Mouse (Mus musculus) CH12F3 (cell line): ENCODE data around the gene Rgcc.

Experiments used
- in situ Hi-C: fragments of 300-500 bp; cut with MboI; formaldehyde crosslinking; loops from 2 replicates; pipeline ENCODE4 v1.14.3; 2020; ENCODE audit warnings: low sequenced_read_pairs

Rgcc gene

DNA sequence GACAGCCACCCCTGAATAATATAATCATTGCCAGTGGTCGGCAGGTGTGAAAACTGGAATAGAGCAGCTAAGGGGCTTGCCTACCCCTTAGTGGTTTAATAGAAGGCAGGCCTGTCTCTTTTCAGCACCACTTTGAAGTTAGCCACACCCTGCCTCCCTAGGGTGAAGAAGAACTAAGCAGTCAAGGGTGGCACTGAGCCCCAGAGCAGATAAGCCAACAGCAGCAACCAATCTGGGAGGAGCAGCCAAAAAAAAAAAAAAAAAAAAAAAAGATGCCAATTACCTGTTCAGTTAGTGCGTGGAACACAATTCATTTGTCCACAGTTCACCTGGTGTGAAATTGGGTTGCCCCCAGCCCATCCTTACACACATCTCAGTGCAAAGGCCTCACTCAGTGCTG lies 1.7 kb upstream of the Rgcc start:
- in situ Hi-C loops = no loop called here

DNA sequence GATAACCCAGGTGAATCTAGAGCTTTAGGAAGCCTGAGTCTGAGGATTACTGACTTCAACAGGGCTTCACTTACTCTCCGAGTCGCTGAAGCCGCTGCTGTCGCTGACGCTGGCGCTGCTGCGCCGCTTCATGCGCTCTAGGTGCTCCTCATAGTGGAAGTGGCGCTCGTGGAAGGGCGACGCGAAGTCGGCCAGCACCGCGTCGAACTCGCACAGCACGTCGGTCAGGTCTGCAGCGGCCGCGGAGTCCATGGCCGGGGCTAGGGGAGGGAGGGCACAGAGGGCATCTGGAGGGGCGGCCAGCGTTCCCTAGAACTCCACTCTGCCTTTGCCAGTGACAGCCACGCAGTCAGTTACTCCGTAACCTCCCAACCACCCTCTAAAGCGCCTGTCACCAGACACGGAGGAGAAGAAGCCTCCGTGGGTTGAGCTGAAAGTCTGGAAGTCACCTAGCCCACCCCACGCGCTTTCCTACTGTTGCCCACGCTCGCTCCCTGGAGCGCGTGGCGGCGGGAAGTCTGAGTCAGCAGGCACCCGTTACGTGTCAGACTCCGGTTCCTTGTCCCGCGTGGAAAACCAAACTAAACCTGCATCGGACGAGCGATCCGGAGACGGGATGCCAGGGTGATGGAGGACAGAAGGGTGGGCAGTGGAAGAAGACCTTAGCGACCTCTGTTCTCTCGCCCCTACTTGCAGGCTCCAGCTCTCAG lies 649 bp downstream of the Rgcc start:
- in situ Hi-C loops = no loop called here

DNA sequence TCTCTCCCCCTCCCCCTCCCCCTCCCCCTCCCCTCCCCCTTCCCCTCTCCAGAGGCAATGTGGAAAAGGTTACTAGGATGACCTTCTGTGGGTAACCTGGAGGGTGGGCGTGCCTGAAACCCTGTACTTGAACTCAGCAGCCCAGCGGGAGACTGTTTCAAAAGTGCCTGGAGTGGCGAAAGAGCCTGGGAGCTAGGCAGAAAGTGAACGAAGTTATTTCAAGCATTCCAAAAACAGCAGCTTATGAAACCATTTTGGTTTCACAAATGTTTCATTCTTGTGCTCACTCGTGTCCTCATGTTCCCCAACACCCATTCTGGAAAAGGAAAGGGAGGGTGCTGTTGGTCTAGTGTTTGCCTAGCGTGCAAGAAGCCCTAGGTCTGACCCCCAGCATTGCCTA lies 1.6 kb downstream of the Rgcc start:
- in situ Hi-C loops = no loop called here

DNA sequence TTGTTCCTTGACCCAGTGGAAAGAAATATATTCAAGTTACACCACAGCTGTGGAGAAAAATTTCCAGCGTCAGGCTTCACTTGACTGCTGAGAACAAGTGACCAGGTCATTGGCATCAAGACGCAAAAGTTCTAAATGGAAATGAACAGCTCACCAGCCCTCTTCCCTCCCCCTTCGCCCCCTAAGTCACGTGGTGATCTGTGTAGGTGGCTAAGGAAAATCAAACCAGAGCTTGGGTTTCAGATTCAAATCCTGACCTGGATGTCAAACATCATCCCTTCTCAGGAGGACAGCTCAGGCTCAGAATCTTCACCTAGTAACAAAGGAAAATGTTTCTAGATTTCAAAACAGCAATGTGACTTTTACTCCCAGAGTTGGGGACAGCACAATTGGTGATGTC lies 2.2 kb downstream of the Rgcc start:
- in situ Hi-C loops = no loop called here

DNA sequence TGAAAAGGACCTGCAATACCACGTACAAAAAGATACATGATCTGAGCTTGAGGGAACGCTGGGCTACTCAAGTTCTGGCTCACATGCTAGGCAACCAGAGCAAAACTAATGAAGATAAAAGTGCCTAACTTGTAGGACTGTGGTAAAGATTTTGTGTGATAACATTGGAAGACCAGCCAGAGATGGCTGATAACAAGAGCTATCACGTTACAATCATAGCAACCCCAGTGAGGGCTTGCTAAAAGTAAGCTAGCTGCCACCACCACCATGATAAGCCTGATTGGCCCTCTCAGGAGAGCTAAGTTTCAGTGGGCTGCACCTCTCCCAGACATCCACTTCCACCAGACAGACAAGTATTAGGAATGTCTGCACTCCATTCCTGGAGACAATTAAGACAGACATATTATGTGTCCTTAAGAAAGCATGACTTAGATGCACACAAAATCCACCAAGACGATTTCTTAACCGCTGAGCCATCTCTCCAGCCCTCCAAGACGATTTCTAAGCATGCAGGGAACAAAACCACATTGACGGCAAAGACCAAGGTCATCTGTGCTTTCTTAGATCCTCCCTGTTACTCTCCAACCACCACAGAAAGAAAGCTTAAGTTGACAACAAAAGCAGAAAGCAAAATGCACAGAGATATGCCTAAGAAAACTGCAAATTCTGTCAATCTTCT lies 3.0 kb downstream of the Rgcc start:
- in situ Hi-C loops = no loop called here

DNA sequence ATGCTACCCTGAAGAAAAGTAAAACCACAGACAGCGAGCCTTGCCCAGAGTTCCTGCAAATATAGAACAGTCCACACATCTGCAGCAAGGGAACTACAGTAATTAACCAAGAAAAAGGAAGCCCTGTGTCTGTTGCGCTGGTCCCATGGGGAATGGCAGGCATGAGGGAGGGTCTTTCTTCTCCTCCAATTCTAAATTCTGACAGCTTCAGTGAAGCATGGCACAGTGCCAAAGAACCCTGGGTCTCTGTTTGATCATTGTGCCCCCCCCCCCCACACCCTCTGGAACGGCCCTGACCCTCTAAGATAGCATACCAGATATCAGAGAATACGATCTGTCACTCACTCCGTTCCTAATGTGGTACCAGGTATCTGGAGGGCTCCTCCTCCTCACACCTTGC lies 4.6 kb downstream of the Rgcc start:
- in situ Hi-C loops = no loop called here

DNA sequence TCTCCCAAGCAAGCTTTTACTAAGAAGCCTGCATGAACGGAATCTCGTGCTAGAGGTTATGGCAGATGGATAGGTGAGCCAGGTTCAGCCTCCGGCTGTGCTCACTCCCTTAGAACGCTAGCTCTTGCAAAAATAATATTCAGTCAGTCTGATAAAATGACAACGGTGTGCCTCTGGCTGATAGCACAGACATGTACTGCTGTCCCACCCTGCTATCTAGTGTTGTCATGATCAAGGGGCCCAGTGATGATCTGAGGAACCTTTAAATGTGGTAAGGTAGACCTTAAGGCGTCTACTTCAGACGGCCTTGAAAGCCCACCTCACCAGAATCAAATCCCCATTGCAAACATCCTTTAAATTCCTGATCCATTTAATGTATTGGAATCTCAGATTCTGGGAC lies 5.2 kb downstream of the Rgcc start:
- in situ Hi-C loops = no loop called here

DNA sequence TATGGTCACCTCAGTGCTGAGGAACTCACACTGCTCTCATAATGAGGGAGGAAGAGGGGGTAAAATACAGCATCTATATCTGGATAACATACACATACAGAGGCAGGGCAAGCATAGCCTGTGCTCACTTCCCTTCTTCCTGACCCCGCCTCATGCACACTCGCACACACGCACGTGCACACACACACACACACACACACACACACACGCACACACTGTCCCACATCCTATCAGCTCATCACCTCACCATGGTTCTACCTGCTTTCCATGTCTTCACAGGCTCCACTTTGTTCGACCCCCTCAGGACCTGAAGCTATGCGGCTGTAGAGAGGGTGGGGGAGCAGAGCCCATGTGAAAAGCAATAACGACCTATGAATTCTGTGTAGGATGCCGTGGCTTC lies 5.9 kb downstream of the Rgcc start:
- in situ Hi-C loops = no loop called here

DNA sequence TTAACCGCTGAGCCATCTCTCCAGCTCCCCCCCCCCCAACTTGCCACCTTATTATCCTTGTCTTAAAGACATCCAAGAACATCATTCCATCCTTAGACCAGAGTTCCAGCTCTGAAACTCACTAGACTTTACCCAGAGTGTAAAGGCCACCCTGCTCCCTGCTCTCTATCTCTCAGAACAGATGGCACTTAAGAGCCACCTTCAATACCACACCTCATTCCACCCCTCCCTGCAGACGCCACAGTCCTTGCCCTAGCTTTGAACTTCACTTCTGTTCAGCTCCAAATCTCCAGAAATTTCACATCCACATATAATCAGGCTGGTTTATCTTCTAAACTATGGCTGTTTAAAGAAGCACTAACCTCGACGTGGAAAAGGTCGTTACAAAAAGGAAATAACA lies 6.5 kb downstream of the Rgcc start:
- in situ Hi-C loops = no loop called here

DNA sequence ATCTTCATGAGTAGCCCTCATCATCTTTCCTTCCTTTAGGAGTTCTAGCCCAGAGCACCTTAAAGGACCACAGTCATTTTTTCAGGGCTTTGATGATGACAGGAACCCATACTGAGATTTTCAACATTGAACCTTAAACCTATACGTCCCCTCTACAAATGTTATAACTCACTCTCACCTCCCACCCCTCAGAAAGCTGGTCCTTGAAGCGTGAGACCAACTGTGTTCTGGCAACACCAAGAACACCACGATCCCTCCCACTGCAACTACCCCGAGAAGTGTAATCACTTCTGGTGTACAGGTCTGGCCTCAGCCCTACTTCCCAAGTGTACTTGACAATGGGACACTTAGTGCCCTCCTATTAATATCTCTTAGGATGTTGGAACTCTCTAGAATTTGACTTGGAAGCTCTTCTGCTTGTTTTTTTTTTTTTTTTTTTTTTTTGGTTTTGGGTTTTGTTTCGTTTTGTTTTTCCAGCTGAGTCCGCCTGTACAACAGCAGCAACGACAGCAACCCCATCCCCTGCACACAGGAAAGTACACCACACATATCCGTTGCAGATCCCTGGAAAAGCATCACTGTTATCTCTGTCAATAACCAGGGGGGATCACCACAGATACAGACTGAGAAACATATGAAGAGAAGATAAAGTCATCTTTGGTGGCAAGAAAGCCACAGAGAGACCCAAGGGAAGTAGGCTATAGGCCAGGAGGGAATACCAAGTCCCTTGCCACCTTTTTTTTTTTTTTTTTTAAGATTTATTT lies 7.2 kb downstream of the Rgcc start:
- in situ Hi-C loops = no loop called here

DNA sequence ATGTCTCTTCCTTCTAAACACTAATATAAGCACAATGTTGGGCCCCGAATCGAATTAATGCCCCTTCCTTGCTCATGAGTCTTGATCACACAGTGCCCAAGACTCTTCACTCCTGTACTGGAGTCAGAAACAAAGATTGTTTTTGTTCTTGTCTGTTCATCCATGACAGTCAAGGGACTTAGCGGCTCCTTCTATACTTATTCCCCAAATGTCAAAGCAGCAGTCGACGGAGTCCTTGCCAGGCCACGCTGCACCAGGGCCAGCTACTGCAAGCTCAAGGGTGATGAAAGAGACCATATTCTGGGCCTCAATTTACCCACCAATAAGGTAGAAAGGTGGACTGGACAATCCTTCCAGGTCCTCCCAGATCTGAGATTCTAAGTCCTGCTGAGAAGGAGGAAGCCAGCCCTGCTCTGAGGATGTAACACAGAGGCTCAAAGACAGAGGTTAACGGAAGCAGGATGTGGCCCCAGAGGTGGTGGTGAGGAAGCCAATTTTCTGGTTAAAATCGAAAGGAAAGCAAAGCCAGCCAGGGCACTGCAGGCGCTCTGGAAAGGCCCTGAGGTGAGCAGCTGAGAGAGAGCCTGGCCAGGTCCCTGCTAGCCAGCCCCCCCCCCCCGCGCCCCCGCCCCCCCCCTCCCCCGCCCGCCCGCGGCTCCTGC lies 8.2 kb downstream of the Rgcc start:
- in situ Hi-C loops = no loop called here

DNA sequence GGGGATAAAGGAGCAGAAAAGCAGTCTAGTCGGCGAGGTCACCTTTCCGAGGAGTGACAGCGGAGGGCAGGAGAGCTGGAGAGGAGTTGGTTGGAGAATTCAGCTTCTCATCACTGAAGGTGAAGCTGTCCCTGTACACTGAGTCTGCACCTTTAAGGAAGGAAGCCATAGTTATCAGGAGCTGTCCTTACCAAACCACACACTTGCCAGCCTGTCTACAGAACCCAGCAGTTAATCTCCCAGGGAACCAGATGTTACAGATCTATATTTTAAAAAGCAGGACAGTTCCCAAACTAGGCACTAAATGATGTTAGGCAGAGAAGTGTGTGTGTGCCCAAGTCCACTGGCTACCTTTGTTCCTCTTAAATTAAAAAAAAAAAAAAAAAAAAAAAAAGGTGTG lies 9.8 kb downstream of the Rgcc start:
- in situ Hi-C loops = no loop called here

DNA sequence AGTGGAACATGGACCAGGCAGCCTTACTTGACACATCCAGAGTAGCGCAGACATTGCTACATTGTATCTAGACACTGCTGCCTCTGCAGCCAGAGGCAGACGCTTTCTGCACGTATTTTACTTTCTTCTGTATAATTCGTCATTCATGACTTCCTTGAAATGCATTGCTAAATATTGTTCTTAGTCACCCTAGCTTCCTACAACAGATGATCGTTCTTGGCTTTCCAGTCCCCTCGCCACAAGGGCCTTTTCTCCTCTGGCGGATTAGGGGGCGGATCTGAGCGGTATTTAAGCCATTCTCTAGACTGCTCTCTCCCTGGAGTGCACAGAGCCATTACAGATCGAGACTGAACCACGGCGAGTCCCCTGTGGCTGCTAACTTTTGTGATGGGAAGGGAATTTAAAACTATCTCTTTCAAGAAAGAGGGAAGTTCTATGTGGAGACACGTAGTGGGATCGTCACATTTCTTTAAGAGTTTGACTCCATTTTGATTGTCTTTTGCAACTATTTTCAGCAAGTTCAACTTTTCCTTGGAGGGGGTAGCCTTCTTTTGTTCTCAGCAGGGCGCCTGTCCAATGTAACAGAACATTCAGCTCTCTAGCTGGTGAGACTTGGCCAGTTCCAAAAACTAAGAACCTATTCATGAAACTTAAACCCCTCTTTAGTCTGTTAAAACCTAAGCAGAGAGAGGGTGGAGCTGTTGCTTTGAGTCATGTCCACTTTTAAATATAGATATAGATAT lies 10.6 kb downstream of the Rgcc start:
- in situ Hi-C loops = no loop called here

DNA sequence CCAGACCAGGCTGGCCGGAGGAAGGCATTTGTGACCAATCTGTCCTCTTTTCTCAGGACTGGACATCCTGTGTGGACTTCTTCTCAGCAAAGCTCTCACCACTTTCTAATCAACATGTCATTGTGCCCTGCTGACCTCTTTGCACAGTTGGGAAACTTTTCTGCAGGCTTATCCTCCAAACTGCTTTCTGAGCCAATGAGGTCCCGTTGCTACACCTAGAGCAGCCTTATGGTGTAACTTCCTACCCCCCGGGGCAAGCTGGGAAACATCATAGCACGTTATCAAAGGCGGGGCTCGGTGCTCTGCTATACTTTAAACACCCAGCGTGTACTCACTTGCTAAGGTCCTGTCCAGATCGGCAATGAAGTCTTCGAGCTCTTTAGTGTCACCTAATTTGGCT lies 11.5 kb downstream of the Rgcc start:
- in situ Hi-C loops = no loop called here

DNA sequence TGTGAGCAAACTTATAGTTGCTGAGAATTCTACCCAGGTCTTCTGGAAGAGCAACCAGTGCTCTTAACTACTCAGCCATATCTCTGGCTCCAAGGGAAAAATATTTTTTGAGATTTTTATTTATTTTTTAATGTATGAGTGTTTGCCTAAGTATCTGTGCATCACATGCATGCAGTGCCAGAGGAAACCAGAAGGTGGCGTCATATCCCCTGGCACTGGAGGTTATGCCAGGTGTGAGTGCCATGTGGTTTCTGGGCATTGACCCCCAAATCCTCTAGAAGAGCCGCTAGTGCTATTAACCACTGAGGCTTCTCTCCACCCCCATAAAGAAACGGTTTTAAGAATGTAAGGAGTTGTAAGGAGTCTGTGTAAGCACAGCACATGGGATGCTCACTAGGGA lies 13.2 kb downstream of the Rgcc start:
- in situ Hi-C loops = no loop called here

DNA sequence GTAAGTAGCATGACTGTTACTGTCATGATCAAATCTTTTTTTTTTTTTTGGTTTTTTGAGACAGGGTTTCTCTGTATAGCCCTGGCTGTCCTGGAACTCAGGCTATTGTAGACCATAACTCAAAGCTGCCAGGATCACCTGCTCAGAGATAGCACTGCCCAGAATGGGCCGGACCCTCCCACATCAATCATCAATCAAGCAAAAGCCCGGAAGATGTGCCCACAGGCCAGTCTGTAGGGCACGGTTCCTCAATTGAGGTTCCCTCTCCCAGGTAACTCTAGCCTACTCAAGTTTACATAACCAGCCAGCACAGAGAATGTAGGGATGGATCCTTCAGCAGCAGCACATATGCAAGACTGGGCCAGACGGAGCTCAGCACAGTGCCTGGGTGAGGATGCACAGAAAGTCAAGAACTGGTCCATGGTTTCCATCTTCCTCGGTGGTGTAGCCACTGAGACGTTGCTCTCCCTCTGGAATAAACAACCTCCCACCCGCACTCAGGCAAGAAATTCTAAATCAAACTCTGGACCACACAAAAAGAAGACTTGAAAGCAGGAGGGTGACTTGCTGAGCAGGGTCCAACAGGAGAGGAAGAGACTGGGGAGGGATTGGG lies 14.1 kb downstream of the Rgcc start:
- in situ Hi-C loops = no loop called here

DNA sequence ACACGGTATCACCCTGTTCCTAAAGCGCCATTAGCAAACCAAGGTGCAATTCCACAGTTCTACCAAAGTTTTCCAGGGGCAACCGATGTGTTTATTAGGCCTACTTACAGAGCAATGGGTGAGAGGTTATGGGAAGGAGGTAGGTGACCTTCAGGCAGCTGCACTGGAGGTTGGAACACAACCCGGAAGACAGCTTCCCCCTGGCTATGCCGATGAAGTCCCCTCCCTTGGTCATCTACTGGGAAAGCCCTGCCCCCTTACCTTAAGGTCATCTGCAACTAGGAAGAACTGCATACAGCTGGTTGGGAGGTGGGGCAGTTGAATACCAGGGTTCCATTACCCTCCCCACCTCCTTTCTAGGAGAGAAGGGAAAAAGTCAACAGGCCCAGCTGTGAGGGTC lies 15.9 kb downstream of the Rgcc start:
- in situ Hi-C loops = no loop called here

DNA sequence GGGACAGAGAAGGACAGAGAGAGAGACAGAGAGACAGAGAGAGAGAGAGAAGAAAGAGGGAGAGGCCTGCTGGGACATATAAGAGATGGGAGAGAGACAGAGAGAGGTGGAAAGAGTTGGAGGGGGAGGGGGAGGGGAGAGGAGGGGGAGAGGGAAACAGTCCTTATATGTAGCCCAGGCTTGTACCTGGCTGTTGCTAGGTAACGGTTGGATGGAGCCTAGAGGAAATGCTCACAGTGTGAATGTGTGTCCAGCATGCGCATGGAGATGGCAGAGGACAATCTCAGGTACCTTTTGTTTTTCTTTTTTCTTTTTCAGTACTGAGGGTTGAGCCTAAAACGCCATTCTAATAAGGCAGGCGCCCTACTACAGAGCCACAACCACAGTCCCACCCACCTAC lies 16.8 kb downstream of the Rgcc start:
- in situ Hi-C loops = no loop called here

DNA sequence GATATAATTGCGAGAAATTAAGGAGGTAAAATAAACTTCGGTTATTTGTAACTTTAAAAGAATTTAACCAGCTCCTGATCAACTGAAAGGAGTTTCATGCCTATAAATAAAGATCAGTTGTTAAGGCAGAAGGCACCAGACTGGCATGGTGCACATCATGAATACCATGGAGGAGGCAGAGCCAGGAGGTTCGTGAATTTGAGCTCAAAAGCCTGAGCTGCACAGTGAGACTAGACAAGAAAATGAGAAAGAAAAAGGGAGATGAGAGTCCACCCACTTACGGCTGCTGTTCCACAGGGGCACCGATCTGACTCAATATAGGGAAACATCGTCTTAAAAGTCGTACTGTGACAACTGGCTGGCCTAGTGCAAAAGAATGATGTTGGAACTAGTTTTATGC lies 17.5 kb downstream of the Rgcc start:
- in situ Hi-C loops = no loop called here

DNA sequence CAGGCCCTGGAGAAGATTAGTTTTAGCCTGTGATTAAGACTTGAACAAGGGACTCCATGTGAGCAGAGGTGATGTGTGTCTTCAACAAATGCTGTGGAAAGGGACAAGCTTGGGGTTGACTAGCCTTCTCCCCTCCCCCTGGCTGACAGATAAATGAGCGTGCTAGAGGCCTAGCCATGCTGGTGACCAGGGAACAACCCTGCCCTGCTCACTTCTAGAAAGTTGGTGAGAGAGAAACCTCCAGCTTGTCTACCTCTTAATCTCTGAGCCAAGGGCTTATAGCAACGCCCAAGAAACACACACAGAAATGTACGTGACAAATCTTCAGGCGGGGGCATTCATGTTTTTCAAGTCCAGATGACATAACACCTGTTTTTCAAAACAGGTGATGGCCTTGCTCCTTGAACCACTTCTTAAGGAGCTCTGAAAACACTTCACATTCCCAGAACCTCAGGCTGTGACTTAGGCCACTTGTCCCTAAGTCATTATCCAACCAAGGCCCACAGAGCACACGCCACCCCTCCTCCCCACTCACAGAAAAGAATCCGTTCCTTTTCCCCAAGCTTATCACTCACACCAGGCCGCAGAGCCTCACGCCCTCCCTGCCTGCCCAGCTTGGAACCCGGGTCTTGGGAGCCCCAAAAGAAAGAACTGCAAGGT lies 19.4 kb downstream of the Rgcc start:
- in situ Hi-C loops = no loop called here
